Mouse (Mus musculus): Measurements from ENCODE around the gene Saal1.

- no peak for TF ChIP-seq POLR2A (IDR thresholded peaks at IDR 0.05; ENCODE audit: low read depth, low read length)
- peak; percentile 39; the same call in 1 of the 2 replicates for TF ChIP-seq CTCF (IDR thresholded peaks at IDR 0.05; ENCODE audit: extremely low read depth, insufficient read depth, insufficient read length, insufficient replicate concordance)
Measured at GRCm38 (mm10) chr7:46665236-46665635, 45.2 kb downstream of the Saal1 start.
